Mouse (Mus musculus): ENCODE measurements around the gene Ccdc106.

Gene Ccdc106

GRCm38 (mm10) chr7:5015118-5016001 is 5.0 kb upstream of the Ccdc106 start, which contains the start of gene Gm44973:
Gene Gm44973, plus strand, starts transcription at chr7:5015496.
- CTCF ChIA-PET, result interaction anchor here (0.6 to 1.2 kb wide), 4 partner anchors 32 to 110 kb away, joined by 3 to 4 read pairs (median 3); partner anchors contain the start of genes Rasl2-9 and Zfp580

GRCm38 (mm10) chr7:5016057-5016456 is 4.3 kb upstream of the Ccdc106 start:
- CTCF ChIA-PET, result interaction anchor here (0.8 to 1.2 kb wide), 3 partner anchors 31 to 109 kb away, joined by 3 to 4 read pairs (median 3); partner anchors contain the start of genes Rasl2-9 and U2af2

- CTCF ChIA-PET, result interaction anchor here (1.0 to 1.2 kb wide), 2 partner anchors 30 to 45 kb away, joined by 3 read pairs; partner anchors contain the start of gene U2af2
Measured at GRCm38 (mm10) chr7:5016920-5017319, 3.4 kb upstream of the Ccdc106 start.

GRCm38 (mm10) chr7:5017352-5017751 is 3.0 kb upstream of the Ccdc106 start:
- CTCF ChIA-PET, result no interaction called here

GRCm38 (mm10) chr7:5017931-5018330 is 2.4 kb upstream of the Ccdc106 start:
- CTCF ChIA-PET, result interaction anchor here (0.5 kb wide), 1 partner anchor 44 kb away, joined by 3 read pairs; the partner anchor contains the start of gene U2af2

GRCm38 (mm10) chr7:5019576-5019975 is 777 bp upstream of the Ccdc106 start:
- CTCF ChIA-PET, result interaction anchor here (0.7 to 1.2 kb wide), 3 partner anchors 32 to 1374 kb away, joined by 3 to 11 read pairs (median 4); partner anchors contain the start of genes Cnot3 and Zfp580

- CTCF ChIA-PET, result no interaction called here
Measured at GRCm38 (mm10) chr7:5020685-5021084, 332 bp downstream of the Ccdc106 start.

- CTCF ChIA-PET, result no interaction called here
Measured at GRCm38 (mm10) chr7:5021197-5021596, 844 bp downstream of the Ccdc106 start.

GRCm38 (mm10) chr7:5029543-5029942 is 9.2 kb downstream of the Ccdc106 start:
- CTCF ChIA-PET, result no interaction called here

- CTCF ChIA-PET, result no interaction called here
Measured at GRCm38 (mm10) chr7:5029946-5030345, 9.6 kb downstream of the Ccdc106 start.

- CTCF ChIA-PET, result no interaction called here
Measured at GRCm38 (mm10) chr7:5030554-5031275, 10.4 kb downstream of the Ccdc106 start.

GRCm38 (mm10) chr7:5031496-5031895 is 11.1 kb downstream of the Ccdc106 start:
- CTCF ChIA-PET, result no interaction called here

- CTCF ChIA-PET, result interaction anchor here (0.5 kb wide), 1 partner anchor 48 kb away, joined by 7 read pairs; no protein-coding TSS in a partner anchor
Measured at GRCm38 (mm10) chr7:5033818-5034217, 13.5 kb downstream of the Ccdc106 start, which contains the start of gene 4632433K11Rik. Gene 4632433K11Rik, plus strand, starts transcription at chr7:5034118.

- CTCF ChIA-PET, result no interaction called here
Measured at GRCm38 (mm10) chr7:5035628-5036027, 15.3 kb downstream of the Ccdc106 start.

GRCm38 (mm10) chr7:5036136-5036535 is 15.8 kb downstream of the Ccdc106 start:
- CTCF ChIA-PET, result no interaction called here

- CTCF ChIA-PET, result interaction anchor here (0.6 kb wide), 1 partner anchor 916 kb away, joined by 4 read pairs; no protein-coding TSS in a partner anchor
Measured at GRCm38 (mm10) chr7:5037026-5037425, 16.7 kb downstream of the Ccdc106 start.

- CTCF ChIA-PET, result interaction anchor here (0.6 to 1.3 kb wide), 2 partner anchors 22 to 917 kb away, joined by 3 to 4 read pairs; no protein-coding TSS in a partner anchor
Measured at GRCm38 (mm10) chr7:5037467-5037866, 17.1 kb downstream of the Ccdc106 start.

GRCm38 (mm10) chr7:5038109-5038732 is 17.9 kb downstream of the Ccdc106 start, which contains the start of gene Zfp784:
Gene Zfp784, minus strand, starts transcription at chr7:5038446.
- CTCF ChIA-PET, result interaction anchor here (1.3 kb wide), 1 partner anchor 21 kb away, joined by 3 read pairs; no protein-coding TSS in a partner anchor

GRCm38 (mm10) chr7:5038940-5039339 is 18.6 kb downstream of the Ccdc106 start:
- CTCF ChIA-PET, result no interaction called here

GRCm38 (mm10) chr7:5044981-5045380 is 24.6 kb downstream of the Ccdc106 start:
- CTCF ChIA-PET, result no interaction called here

- CTCF ChIA-PET, result interaction anchor here (1.3 to 1.6 kb wide), 2 partner anchors 30 to 46 kb away, joined by 3 to 8 read pairs; no protein-coding TSS in a partner anchor
Measured at GRCm38 (mm10) chr7:5046112-5046511, 25.8 kb downstream of the Ccdc106 start.
